Mouse (Mus musculus): ENCODE results near the gene Fam83e. TPM values are rescaled to one million over a fixed set of nuclear protein-coding genes. Genes with fewer than 3 reads are reported as not detected.

The Fam83e gene
- total and polyA plus RNA-seq, 3 experiments: 0.43 to 1.0 TPM; not detected in 1

DNA sequence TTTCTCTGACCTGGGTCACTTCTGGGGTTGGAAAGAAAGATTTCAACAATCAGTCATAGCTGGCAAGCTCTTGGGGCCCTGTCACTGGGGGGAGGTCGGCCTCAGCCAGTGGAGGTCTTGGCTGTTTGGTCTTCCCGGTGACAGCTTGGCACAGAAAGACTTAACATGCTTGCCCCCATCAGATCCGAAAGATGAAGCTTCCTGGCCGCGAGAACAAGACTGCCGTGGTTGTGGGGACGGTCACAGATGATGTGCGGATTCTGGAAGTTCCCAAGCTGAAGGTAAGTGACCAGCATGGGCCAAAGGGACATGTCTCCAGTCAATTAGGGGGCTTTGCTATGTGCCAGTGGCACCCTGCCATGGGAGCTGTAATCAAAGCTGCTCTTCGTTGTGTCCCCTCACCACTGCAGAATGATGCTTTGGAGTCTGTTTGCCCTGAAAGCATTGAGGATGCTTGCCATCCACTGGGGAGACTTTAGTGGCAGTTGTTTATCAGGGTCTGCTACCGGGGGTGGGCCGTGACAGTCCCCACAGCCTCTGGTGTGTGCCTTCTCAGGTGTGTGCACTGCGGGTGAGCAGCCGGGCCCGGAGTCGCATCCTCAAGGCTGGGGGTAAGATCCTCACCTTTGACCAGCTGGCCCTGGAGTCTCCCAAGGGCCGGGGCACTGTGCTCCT lies 1.1 kb upstream of the Fam83e start:
- peak; percentile 22 for DNase-seq (ENCODE audit: low read depth, low spot score)
- Histone ChIP-seq H3K79me2 (ENCODE audit: control insufficient read depth, insufficient read depth, low read length, poor library complexity) (peaks cover 42% of the 10 kb centered on the region), H3K9me3 (replicated peaks; ENCODE audit: insufficient read depth, low read length) (no peaks in the 10 kb centered on the region), H3K4me1 (ENCODE audit: control insufficient read depth in 1 of 2, insufficient read depth in 2 of 2, low read length in 2 of 2) (peaks cover 0 to 5% of the 10 kb centered on the region in 2 experiments; a peak in 1 of 4 replicates), H3K27me3 (ENCODE audit: control insufficient read depth in 1 of 2, insufficient read depth in 2 of 2, low read length in 2 of 2) (no peaks in the 10 kb centered on the region), H3K4me3 (ENCODE audit: control insufficient read depth in 1 of 2, insufficient read depth in 1 of 2, low read depth in 2 of 2, low read length in 2 of 2) (peak overlapping the region; percentile 9 to 69; a peak in 2 of 4 replicates), H3K36me3 (ENCODE audit: control insufficient read depth in 1 of 2, insufficient read depth in 2 of 2, low read length in 2 of 2) (peaks cover 2% of the 10 kb centered on the region in 2 experiments; a peak in 3 of 4 replicates), H3K27ac (ENCODE audit: control insufficient read depth, low read depth, low read length) (0 out of 2 replicates have a peak overlapping the region, but pooled peaks have one; percentile 9), H3K9ac (ENCODE audit: control insufficient read depth, low read depth, low read length, poor library complexity, severe bottlenecking) (peak overlapping the region; percentile 87)
- no peak for TF ChIP-seq MYB (IDR thresholded peaks at IDR 0.05; ENCODE audit: low read depth, low read length)
- TF ChIP-seq CHD1 (IDR thresholded peaks at IDR 0.05; ENCODE audit: low read depth, low read length): no peak
- TF ChIP-seq JUND (IDR thresholded peaks at IDR 0.05; ENCODE audit: low read depth, low read length): no peak
- TF ChIP-seq GATA1 (IDR thresholded peaks at IDR 0.05; ENCODE audit: low read depth, low read length): no peak
- TF ChIP-seq NRF1 (IDR thresholded peaks at IDR 0.05; ENCODE audit: insufficient read depth, low read depth, low read length, poor library complexity, severe bottlenecking): no peak
- no peak for TF ChIP-seq RAD21 (IDR thresholded peaks at IDR 0.05; ENCODE audit: low read depth, low read length)
- no peak for TF ChIP-seq MXI1 (IDR thresholded peaks at IDR 0.05; ENCODE audit: low read depth, low read length)
- no peak for TF ChIP-seq POLR2AphosphoS5 (IDR thresholded peaks at IDR 0.05; ENCODE audit: borderline replicate concordance, low read depth, low read length)
- no peak for TF ChIP-seq TCF12 (IDR thresholded peaks at IDR 0.05; ENCODE audit: low read depth, low read length)
- no peak for TF ChIP-seq POLR2A (IDR thresholded peaks at IDR 0.05; ENCODE audit: control insufficient read depth in 1 of 2, insufficient read depth in 1 of 2, low read depth in 1 of 2, low read length in 2 of 2, poor library complexity in 1 of 2)
- no peak for TF ChIP-seq MAZ (IDR thresholded peaks at IDR 0.05; ENCODE audit: low read depth, low read length)
- TF ChIP-seq ELF1 (IDR thresholded peaks at IDR 0.05; ENCODE audit: low read depth, low read length): no peak
- no peak for TF ChIP-seq ZKSCAN1 (IDR thresholded peaks at IDR 0.05; ENCODE audit: low read depth, low read length)
- no peak for TF ChIP-seq SIN3A (IDR thresholded peaks at IDR 0.05; ENCODE audit: low read length)
- TF ChIP-seq MEF2A (IDR thresholded peaks at IDR 0.05; ENCODE audit: extremely low read depth, insufficient replicate concordance, low read depth, low read length, poor library complexity, severe bottlenecking): no peak
- TF ChIP-seq CHD2 (IDR thresholded peaks at IDR 0.05; ENCODE audit: low read length): no peak

DNA sequence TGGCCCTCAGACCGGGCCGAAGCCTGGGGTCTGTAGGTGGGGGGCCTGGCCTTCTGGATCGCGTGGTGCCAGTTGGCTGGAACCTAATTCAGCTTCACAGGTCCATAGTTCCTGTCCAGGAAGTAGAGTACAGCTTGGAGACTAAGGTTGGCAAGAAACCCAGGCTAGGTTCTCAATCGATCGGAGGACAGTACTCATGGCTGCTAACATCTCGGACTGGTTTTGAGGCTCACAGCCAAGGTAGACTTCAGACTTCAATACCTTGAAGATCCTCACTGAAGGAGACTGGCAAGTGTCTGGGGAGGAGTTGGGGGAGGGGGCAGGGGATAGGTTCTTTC lies 191 bp downstream of the Fam83e start:
- H3K27me3 ChIP-seq (ENCODE audit: control insufficient read depth in 1 of 2, insufficient read depth in 2 of 2, low read length in 2 of 2): no peaks in the 10 kb centered on the region
- no peak overlapping the region for H3K27ac ChIP-seq (ENCODE audit: control insufficient read depth, low read depth, low read length)
- no peaks in the 10 kb centered on the region for H3K4me1 ChIP-seq (ENCODE audit: control insufficient read depth in 1 of 2, insufficient read depth in 2 of 2, low read length in 2 of 2)
- DNase-seq (ENCODE audit: low read depth, low spot score): peak; percentile 42
- no peak overlapping the region for H3K4me3 ChIP-seq (ENCODE audit: control insufficient read depth in 1 of 2, insufficient read depth in 1 of 2, low read depth in 2 of 2, low read length in 2 of 2)
- H3K9me3 ChIP-seq (replicated peaks; ENCODE audit: insufficient read depth, low read length): no peaks in the 10 kb centered on the region
- peaks cover 34% of the 10 kb centered on the region for H3K79me2 ChIP-seq (ENCODE audit: control insufficient read depth, insufficient read depth, low read length, poor library complexity)
- peaks cover 2% of the 10 kb centered on the region in 2 experiments; a peak in 3 of 4 replicates for H3K36me3 ChIP-seq (ENCODE audit: control insufficient read depth in 1 of 2, insufficient read depth in 2 of 2, low read length in 2 of 2)
- H3K9ac ChIP-seq (ENCODE audit: control insufficient read depth, low read depth, low read length, poor library complexity, severe bottlenecking): no peak overlapping the region
- TF ChIP-seq SIN3A (IDR thresholded peaks at IDR 0.05; ENCODE audit: low read length) (no peak), UBTF (IDR thresholded peaks at IDR 0.05; ENCODE audit: borderline replicate concordance, insufficient read depth, low read depth, low read length) (no peak), ETS1 (IDR thresholded peaks at IDR 0.05; ENCODE audit: low read depth, low read length) (no peak), EP300 (IDR thresholded peaks at IDR 0.05; ENCODE audit: low read depth in 1 of 2, low read length in 2 of 2) (no peak), POLR2AphosphoS2 (IDR thresholded peaks at IDR 0.05; ENCODE audit: low read length) (peak; percentile 93), POLR2A (IDR thresholded peaks at IDR 0.05; ENCODE audit: control insufficient read depth in 1 of 2, insufficient read depth in 1 of 2, low read depth in 1 of 2, low read length in 2 of 2, poor library complexity in 1 of 2) (peak in 1 of 2 experiments; percentile 29; a peak in 1 of 4 replicates), USF2 (IDR thresholded peaks at IDR 0.05; ENCODE audit: borderline replicate concordance in 1 of 2, insufficient read depth in 1 of 2, low read depth in 1 of 2, low read length in 2 of 2) (no peak), MAX (IDR thresholded peaks at IDR 0.05; ENCODE audit: low read length) (no peak), TCF12 (IDR thresholded peaks at IDR 0.05; ENCODE audit: low read depth, low read length) (no peak), CHD2 (IDR thresholded peaks at IDR 0.05; ENCODE audit: low read length) (peak; percentile 18; the same call in 1 of the 2 replicates)

Data from MEL (cell line).